Mouse (Mus musculus) thymus, adult 2 months (tissue): ENCODE measurements around the gene Gabrg3.

ENCODE experiments used
- CTCF ChIP-seq: fragments of 200-500 bp; IDR thresholded peaks from 2 replicates; pipeline ENCODE4 v1.5.1; 2012; ENCODE audit warnings: mild to moderate bottlenecking, control low read depth, low read length, moderate library complexity, borderline replicate concordance; ENCODE audit not compliant: control insufficient read depth, poor library complexity, insufficient read depth; ENCODE audit errors: extremely low read depth
- POLR2A ChIP-seq: fragments of 200-500 bp; IDR thresholded peaks from 2 replicates; pipeline ENCODE4 v1.6.1; 2012; ENCODE audit warnings: mild to moderate bottlenecking, low read length, control low read depth, moderate library complexity; ENCODE audit not compliant: control insufficient read depth, poor library complexity, insufficient read depth; ENCODE audit errors: extremely low read depth

DNA sequence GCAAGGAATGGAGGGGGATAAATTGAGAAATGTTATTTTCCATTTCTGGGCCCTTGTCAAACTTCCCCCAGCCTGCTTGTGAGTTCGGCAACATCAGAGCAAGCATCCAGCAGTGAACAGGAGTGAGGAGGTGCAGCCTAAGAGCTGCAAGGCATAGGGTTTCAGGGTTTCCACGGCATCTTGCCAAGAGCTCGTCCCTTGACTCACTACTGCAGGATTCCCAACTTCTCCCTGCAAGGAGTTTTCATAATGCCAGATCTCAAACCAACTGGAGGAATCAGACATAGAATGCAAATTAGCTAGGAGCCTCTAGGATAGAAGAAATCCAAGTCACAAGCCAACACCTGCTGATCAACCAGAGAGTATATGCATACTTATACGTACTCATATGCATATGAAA lies 254.0 kb downstream of the Gabrg3 start:
- no peak for TF ChIP-seq CTCF
- no peak for TF ChIP-seq POLR2A
